Mouse (Mus musculus) spleen, postnatal 14 days (tissue): Measurements from ENCODE around the gene Gm6164.
"Not testable (repeated sequence)": the region's sequence is repeated elsewhere in the genome, so short reads cannot be mapped to it uniquely, and the experiment has no call there.

ENCODE experiments used
- DNase-seq, 2 experiments: peaks; one replicate each; pipeline ENCODE4 v3.0.0; 2021 to 2022; ENCODE audit warnings: low spot score in 2 of 2

Gene Gm6164

GRCm38 (mm10) chr7:20205507-20205906 is at the start of gene Gm6164:
Gene Gm6164 (minus strand): TSS chr7:20205607.
- DNase-seq, result not testable (repeated sequence)

GRCm38 (mm10) chr7:20233728-20234127 is 28.3 kb upstream of the Gm6164 start, which contains the start of gene Gm4498:
Gene Gm4498 (minus strand): TSS chr7:20233828.
- DNase-seq, result not testable (repeated sequence)

- DNase-seq, result not testable (repeated sequence)
These were observed 12.0 kb downstream of the Gm6164 start, which contains the start of gene Vmn1r95 for GRCm38 (mm10) chr7:20193410-20193809. Gene Vmn1r95 (plus strand): TSS chr7:20193710.

GRCm38 (mm10) chr7:20168277-20168676 is 37.1 kb downstream of the Gm6164 start, which contains the start of gene Vmn1r94:
Gene Vmn1r94 (minus strand): TSS chr7:20168377.
- not testable (repeated sequence) for DNase-seq
